Mouse (Mus musculus): Measurements from ENCODE around the gene Abcd2.

DNA sequence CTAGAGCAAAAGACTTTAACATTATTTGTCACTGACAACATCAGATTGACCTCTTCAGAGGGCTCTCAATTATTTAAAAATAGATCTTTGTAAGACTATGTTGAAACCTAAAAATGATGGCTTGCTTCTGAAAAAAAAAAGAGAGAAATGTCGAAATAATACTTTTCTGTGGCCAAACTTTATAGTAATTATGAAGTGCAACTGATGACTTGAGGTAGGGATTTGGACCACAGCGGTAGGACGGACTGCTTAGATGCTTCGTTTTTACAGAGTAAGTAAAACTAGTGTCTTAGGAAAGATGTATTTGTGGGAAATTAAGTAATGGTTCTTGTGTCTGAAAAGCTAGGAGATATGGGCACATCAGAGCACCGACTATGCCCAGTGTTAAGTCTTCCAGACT, 30.4 kb downstream of the Abcd2 start:
- TF ChIP-seq POLR2A (IDR thresholded peaks at IDR 0.05; ENCODE audit: borderline replicate concordance, control insufficient read depth, low read depth, low read length) (no peak), CTCF (IDR thresholded peaks at IDR 0.05; ENCODE audit: control insufficient read depth, insufficient read depth, low read length) (no peak)
